Mouse (Mus musculus) limb, embryonic 11.5 days (tissue): ENCODE data around the gene Actl6a. TPM values are rescaled to one million over a fixed set of nuclear protein-coding genes. Genes with fewer than 3 reads are reported as not detected.
"Not testable (repeated sequence)": the region's sequence is repeated elsewhere in the genome, so short reads cannot be mapped to it uniquely, and the experiment has no call there.

ENCODE experiments used
- ATAC-seq: fragments of 200-750 bp; cut with Nextera tagmentation; 2 replicates; pipeline ENCODE4 v1.8.0; 2017; ENCODE audit warnings: low read depth; ENCODE audit not compliant: insufficient number of reproducible peaks, low FRiP score, low TSS enrichment
- DNase-seq: peaks from one replicate; pipeline ENCODE4 v3.0.0-alpha.2; 2015; ENCODE audit warnings: low spot score
- H3K27ac ChIP-seq: fragments of 300-500 bp; sonication (generic); replicated peaks from 2 replicates; pipeline ENCODE4 v1.5.1; 2014; ENCODE audit warnings: low read depth, mild to moderate bottlenecking, low read length
- H3K27me3 ChIP-seq: fragments of 300-500 bp; sonication (generic); 2 replicates; pipeline ENCODE4 v1.6.1; 2014; ENCODE audit warnings: mild to moderate bottlenecking, low read length, mixed read lengths; ENCODE audit not compliant: control insufficient read depth, insufficient read depth
- H3K36me3 ChIP-seq: fragments of 300-500 bp; sonication (generic); 2 replicates; pipeline ENCODE4 v1.6.1; 2014; ENCODE audit warnings: mild to moderate bottlenecking, low read length, moderate library complexity, mixed read lengths; ENCODE audit not compliant: control insufficient read depth, insufficient read depth
- H3K4me1 ChIP-seq: fragments of 300-500 bp; sonication (generic); 2 replicates; pipeline ENCODE4 v1.6.1; 2014; ENCODE audit warnings: low read length, mixed read lengths; ENCODE audit not compliant: control insufficient read depth, insufficient read depth
- H3K4me2 ChIP-seq: fragments of 300-500 bp; sonication (generic); 2 replicates; pipeline ENCODE4 v1.6.1; 2014; ENCODE audit warnings: low read depth, mild to moderate bottlenecking, moderate library complexity; ENCODE audit not compliant: severe bottlenecking
- H3K4me3 ChIP-seq: fragments of 300-500 bp; sonication (generic); 2 replicates; pipeline ENCODE4 v1.5.1; 2014; ENCODE audit warnings: low read depth, low read length
- H3K9ac ChIP-seq: fragments of 300-500 bp; sonication (generic); 2 replicates; pipeline ENCODE4 v1.6.1; 2014; ENCODE audit warnings: mild to moderate bottlenecking, low read length
- H3K9me3 ChIP-seq: fragments of 300-500 bp; sonication (generic); 2 replicates; pipeline ENCODE4 v1.6.1; 2016; ENCODE audit warnings: low read length; ENCODE audit not compliant: control insufficient read depth
- WGBS: fragments of 180-500 bp; shearing (Covaris S2); extraction: QIAGEN DNeasy Blood & Tissue Kit; methylation state at CpG from one replicate; pipeline ENCODE4 v1.1.7; 2014; 5-methylcytosine and 5-hydroxymethylcytosine counted together
- polyA plus RNA-seq: library from polyadenylated mRNA; unstranded; fragments of >200 nt; fragmentation: Nextera tagmentation; extraction: Ambion mirVana; gene quantifications from 2 replicates; pipeline ENCODE4 v1.2.1, GENCODE M21; 2014

The Actl6a gene
- 259 and 263 TPM in 2 replicates for polyA plus RNA-seq

- H3K27ac ChIP-seq, H3K9me3 ChIP-seq, H3K4me3 ChIP-seq, H3K4me2 ChIP-seq, DNase-seq, H3K27me3 ChIP-seq, ATAC-seq, H3K36me3 ChIP-seq, H3K9ac ChIP-seq, H3K4me1 ChIP-seq: not testable (repeated sequence)
- 84% methylated on average over 9 of the region's 9 CpGs for WGBS
Measured at GRCm38 (mm10) chr3:32705647-32706348, at the start of gene Actl6a. Actl6a (plus strand) TSS chr3:32706298.

- no peaks in the 10 kb centered on the region for H3K36me3 ChIP-seq
- no peak overlapping the region for H3K27ac ChIP-seq
- ATAC-seq (no peak), DNase-seq (no peak)
- H3K27me3 ChIP-seq, result no peaks in the 10 kb centered on the region
- WGBS, result 90% methylated on average over 10 of the region's 10 CpGs
- no peaks in the 10 kb centered on the region for H3K9me3 ChIP-seq
- no peaks in the 10 kb centered on the region for H3K4me1 ChIP-seq
- no peak overlapping the region for H3K9ac ChIP-seq
- no peak overlapping the region for H3K4me3 ChIP-seq
- H3K4me2 ChIP-seq, result no peak overlapping the region
Measured at GRCm38 (mm10) chr3:32656398-32656994, 49.6 kb upstream of the Actl6a start.

- H3K4me2 ChIP-seq, result no peak overlapping the region
- H3K4me3 ChIP-seq, result no peak overlapping the region
- H3K36me3 ChIP-seq, result no peaks in the 10 kb centered on the region
- 80% methylated on average over 7 of the region's 7 CpGs for WGBS
- H3K27me3 ChIP-seq, result no peaks in the 10 kb centered on the region
- no peak for DNase-seq
- no peak overlapping the region for H3K9ac ChIP-seq
- H3K27ac ChIP-seq, result no peak overlapping the region
- ATAC-seq, result no peak
- H3K4me1 ChIP-seq, result no peaks in the 10 kb centered on the region
- H3K9me3 ChIP-seq, result no peaks in the 10 kb centered on the region
Measured at GRCm38 (mm10) chr3:32658401-32658800, 47.7 kb upstream of the Actl6a start.

GRCm38 (mm10) chr3:32658821-32659220, 47.3 kb upstream of the Actl6a start:
- ATAC-seq (no peak), DNase-seq (no peak)
- no peak overlapping the region for H3K27ac ChIP-seq
- no peaks in the 10 kb centered on the region for H3K36me3 ChIP-seq
- H3K4me2 ChIP-seq, result no peak overlapping the region
- no peak overlapping the region for H3K4me3 ChIP-seq
- no peaks in the 10 kb centered on the region for H3K4me1 ChIP-seq
- 84% methylated on average over 16 of the region's 16 CpGs for WGBS
- no peaks in the 10 kb centered on the region for H3K27me3 ChIP-seq
- no peak overlapping the region for H3K9ac ChIP-seq
- no peaks in the 10 kb centered on the region for H3K9me3 ChIP-seq

GRCm38 (mm10) chr3:32659506-32659905, 46.6 kb upstream of the Actl6a start:
- no peak for ATAC-seq
- no peaks in the 10 kb centered on the region for H3K27me3 ChIP-seq
- DNase-seq, result no peak
- no peak overlapping the region for H3K9ac ChIP-seq
- no peaks in the 10 kb centered on the region for H3K9me3 ChIP-seq
- no peaks in the 10 kb centered on the region for H3K4me1 ChIP-seq
- H3K4me3 ChIP-seq, result no peak overlapping the region
- H3K36me3 ChIP-seq, result no peaks in the 10 kb centered on the region
- no peak overlapping the region for H3K27ac ChIP-seq
- WGBS, result 93% methylated on average over 2 of the region's 2 CpGs
- no peak overlapping the region for H3K4me2 ChIP-seq

GRCm38 (mm10) chr3:32660276-32660675, 45.8 kb upstream of the Actl6a start:
- no peak overlapping the region for H3K4me3 ChIP-seq
- no peaks in the 10 kb centered on the region for H3K9me3 ChIP-seq
- WGBS, result 74% methylated on average over 8 of the region's 8 CpGs

GRCm38 (mm10) chr3:32660831-32661555, 45.1 kb upstream of the Actl6a start:
- Histone ChIP-seq H3K9me3 (no peaks in the 10 kb centered on the region), H3K27ac (no peak overlapping the region), H3K27me3 (no peaks in the 10 kb centered on the region), H3K4me3 (no peak overlapping the region), H3K4me1 (no peaks in the 10 kb centered on the region), H3K36me3 (no peaks in the 10 kb centered on the region), H3K9ac (no peak overlapping the region), H3K4me2 (no peak overlapping the region)
- ATAC-seq (no peak), DNase-seq (no peak)
- 57% methylated on average over 8 of the region's 8 CpGs for WGBS

More at GRCm38 (mm10) chr3:32660276-32660675, 45.8 kb upstream of the Actl6a start:
- Histone ChIP-seq H3K27me3 (no peaks in the 10 kb centered on the region), H3K36me3 (no peaks in the 10 kb centered on the region), H3K4me1 (no peaks in the 10 kb centered on the region), H3K27ac (no peak overlapping the region), H3K4me2 (no peak overlapping the region), H3K9ac (no peak overlapping the region)
- ATAC-seq (no peak), DNase-seq (no peak)

- Histone ChIP-seq H3K27ac (no peak overlapping the region), H3K9ac (no peak overlapping the region), H3K4me3 (no peak overlapping the region), H3K4me1 (no peaks in the 10 kb centered on the region), H3K4me2 (no peak overlapping the region), H3K36me3 (no peaks in the 10 kb centered on the region), H3K27me3 (no peaks in the 10 kb centered on the region), H3K9me3 (no peaks in the 10 kb centered on the region)
- no peak for ATAC-seq
- DNase-seq, result no peak
- whole genome bisulfite sequencing, result 94% methylated on average over 3 of the region's 3 CpGs
Measured at GRCm38 (mm10) chr3:32661556-32661930, 44.6 kb upstream of the Actl6a start.
